Mouse (Mus musculus): ENCODE data around the gene B4galnt3.

GRCm38 (mm10) chr6:120159133-120159901 is 135.0 kb downstream of the B4galnt3 start:
- TF ChIP-seq CTCF (IDR thresholded peaks at IDR 0.05; ENCODE audit: low read depth, low read length) (no peak), POLR2A (IDR thresholded peaks at IDR 0.05; ENCODE audit: extremely low read depth, insufficient read depth, low read length) (no peak)

Data from liver, adult 2 months (tissue).